Mouse (Mus musculus) forebrain, embryonic 10.5 days (tissue): ENCODE data around the gene Sox21. TPM values are rescaled to one million over a fixed set of nuclear protein-coding genes. Genes with fewer than 3 reads are reported as not detected.

ENCODE experiments used
- DNase-seq: peaks from one replicate; pipeline ENCODE4 v3.0.0-alpha.2; 2017; ENCODE audit warnings: low spot score; ENCODE audit errors: extremely low spot score
- H3K27ac ChIP-seq: fragments of 300-500 bp; sonication (generic); 2 replicates; pipeline ENCODE4 v1.5.1; 2016; ENCODE audit warnings: mild to moderate bottlenecking
- H3K27me3 ChIP-seq: fragments of 300-500 bp; sonication (generic); 2 replicates; pipeline ENCODE4 v1.6.1; 2016; ENCODE audit warnings: mild to moderate bottlenecking; ENCODE audit not compliant: poor library complexity, severe bottlenecking
- H3K36me3 ChIP-seq: fragments of 300-500 bp; sonication (generic); replicated peaks from 2 replicates; pipeline ENCODE4 v1.6.1; 2016; ENCODE audit warnings: mild to moderate bottlenecking, moderate library complexity
- H3K4me1 ChIP-seq: fragments of 300-500 bp; sonication (generic); 2 replicates; pipeline ENCODE4 v1.6.1; 2016
- H3K4me3 ChIP-seq: fragments of 300-500 bp; sonication (generic); 2 replicates; pipeline ENCODE4 v1.5.1; 2016; ENCODE audit warnings: mild to moderate bottlenecking, moderate library complexity
- H3K9me3 ChIP-seq: fragments of 300-500 bp; sonication (generic); 2 replicates; pipeline ENCODE4 v1.6.1; 2016; ENCODE audit warnings: mild to moderate bottlenecking, moderate library complexity
- WGBS: fragments of 180-500 bp; shearing (Covaris S2); methylation state at CpG from one replicate; pipeline ENCODE4 v1.1.7; 2016; 5-methylcytosine and 5-hydroxymethylcytosine counted together
- polyA plus RNA-seq: library from polyadenylated mRNA; unstranded; fragments of >200 nt; fragmentation: Nextera tagmentation; extraction: Ambion mirVana; gene quantifications from 2 replicates; pipeline ENCODE4 v1.2.1, GENCODE M21; 2016

Gene Sox21
- polyA plus RNA-seq, result 7.9 and 8.7 TPM in 2 replicates

GRCm38 (mm10) chr14:118236886-118237289 lies at the start of gene Sox21:
Sox21 (minus strand) TSS chr14:118237030.
- H3K9me3 ChIP-seq, result no peaks in the 10 kb centered on the region; the same call in 1 of the 2 replicates
- H3K36me3 ChIP-seq, result peaks cover 21% of the 10 kb centered on the region
- H3K27ac ChIP-seq, result peak within 1 kb of the TSS; percentile 97
- H3K4me3 ChIP-seq, result peak within 1 kb of the TSS; percentile 87
- DNase-seq, result peak; percentile 86
- under 1% methylated on average over 33 of the region's 34 CpGs for WGBS
- peaks cover 87% of the 10 kb centered on the region for H3K27me3 ChIP-seq
- peaks cover 62% of the 10 kb centered on the region for H3K4me1 ChIP-seq

GRCm38 (mm10) chr14:118286096-118286495 lies 49.3 kb upstream of the Sox21 start:
- 98% methylated on average over 2 of the region's 2 CpGs for WGBS
- DNase-seq, result no peak
- Histone ChIP-seq H3K9me3 (no peaks in the 10 kb centered on the region), H3K4me1 (no peaks in the 10 kb centered on the region), H3K4me3 (no peak overlapping the region), H3K36me3 (no peaks in the 10 kb centered on the region), H3K27me3 (no peaks in the 10 kb centered on the region), H3K27ac (no peak overlapping the region)

GRCm38 (mm10) chr14:118282917-118283316 lies 46.1 kb upstream of the Sox21 start:
- H3K36me3 ChIP-seq, result no peaks in the 10 kb centered on the region
- H3K27me3 ChIP-seq, result no peaks in the 10 kb centered on the region
- H3K4me1 ChIP-seq, result no peaks in the 10 kb centered on the region
- no peak for DNase-seq
- H3K9me3 ChIP-seq, result peaks cover 14% of the 10 kb centered on the region; the same call in 1 of the 2 replicates
- 86% methylated on average over 14 of the region's 14 CpGs for WGBS
- no peak overlapping the region for H3K4me3 ChIP-seq
- H3K27ac ChIP-seq, result no peak overlapping the region

GRCm38 (mm10) chr14:118282272-118282671 lies 45.4 kb upstream of the Sox21 start:
- no peaks in the 10 kb centered on the region for H3K36me3 ChIP-seq
- H3K27ac ChIP-seq, result no peak overlapping the region
- no peaks in the 10 kb centered on the region for H3K27me3 ChIP-seq
- WGBS, result 91% methylated on average over 3 of the region's 3 CpGs
- DNase-seq, result no peak
- no peak overlapping the region for H3K4me3 ChIP-seq
- H3K4me1 ChIP-seq, result no peaks in the 10 kb centered on the region
- peaks cover 14% of the 10 kb centered on the region; the same call in 1 of the 2 replicates for H3K9me3 ChIP-seq

GRCm38 (mm10) chr14:118277704-118278498 lies 41.1 kb upstream of the Sox21 start:
- Histone ChIP-seq H3K27ac (no peak overlapping the region), H3K4me3 (no peak overlapping the region)
- DNase-seq, result no peak

GRCm38 (mm10) chr14:118272594-118273555 lies 36.0 kb upstream of the Sox21 start:
- no peak for DNase-seq
- H3K4me3 ChIP-seq, result no peak overlapping the region
- H3K27ac ChIP-seq, result no peak overlapping the region
- WGBS, result 86% methylated on average over 6 of the region's 6 CpGs
- H3K9me3 ChIP-seq, result no peaks in the 10 kb centered on the region
- peaks cover 7% of the 10 kb centered on the region for H3K4me1 ChIP-seq
- H3K27me3 ChIP-seq, result no peaks in the 10 kb centered on the region
- H3K36me3 ChIP-seq, result no peaks in the 10 kb centered on the region

More at GRCm38 (mm10) chr14:118277704-118278498, 41.1 kb upstream of the Sox21 start:
- 83% methylated on average over 7 of the region's 7 CpGs for WGBS
- no peaks in the 10 kb centered on the region for H3K36me3 ChIP-seq
- peaks cover 7% of the 10 kb centered on the region for H3K4me1 ChIP-seq
- peaks cover 14% of the 10 kb centered on the region; the same call in 1 of the 2 replicates for H3K9me3 ChIP-seq
- no peaks in the 10 kb centered on the region for H3K27me3 ChIP-seq

GRCm38 (mm10) chr14:118268849-118269248 lies 32.0 kb upstream of the Sox21 start:
- no peaks in the 10 kb centered on the region for H3K36me3 ChIP-seq
- H3K4me3 ChIP-seq, result no peak overlapping the region
- no peak for DNase-seq
- H3K27ac ChIP-seq, result no peak overlapping the region
- no peaks in the 10 kb centered on the region for H3K27me3 ChIP-seq
- H3K4me1 ChIP-seq, result no peaks in the 10 kb centered on the region
- WGBS, result 90% methylated on average over 4 of the region's 4 CpGs
- H3K9me3 ChIP-seq, result no peaks in the 10 kb centered on the region

- Histone ChIP-seq H3K4me3 (no peak within 1 kb of the TSS), H3K36me3 (no peaks in the 10 kb centered on the region), H3K27me3 (no peaks in the 10 kb centered on the region), H3K27ac (no peak within 1 kb of the TSS), H3K4me1 (peaks cover 3% of the 10 kb centered on the region; the same call in 1 of the 2 replicates), H3K9me3 (no peaks in the 10 kb centered on the region)
- 95% methylated on average over 2 of the region's 2 CpGs for WGBS
- DNase-seq, result no peak
Observed at GRCm38 (mm10) chr14:118266660-118267059, 29.8 kb upstream of the Sox21 start, which contains the start of gene Gm9376. Gm9376 (plus strand) TSS chr14:118266960.

GRCm38 (mm10) chr14:118253381-118253780 lies 16.6 kb upstream of the Sox21 start:
- Histone ChIP-seq H3K27ac (no peak overlapping the region), H3K36me3 (peaks cover 3% of the 10 kb centered on the region; the same call in 1 of the 2 replicates), H3K4me1 (no peaks in the 10 kb centered on the region), H3K9me3 (peaks cover 11% of the 10 kb centered on the region), H3K27me3 (no peaks in the 10 kb centered on the region), H3K4me3 (no peak overlapping the region)
- WGBS, result 81% methylated on average over 6 of the region's 6 CpGs
- no peak for DNase-seq

GRCm38 (mm10) chr14:118241416-118241815 lies 4.6 kb upstream of the Sox21 start:
- WGBS, result 84% methylated on average over 2 of the region's 2 CpGs
- DNase-seq, result no peak
- peaks cover 32% of the 10 kb centered on the region for H3K4me1 ChIP-seq
- H3K9me3 ChIP-seq, result peaks cover 31% of the 10 kb centered on the region
- H3K27me3 ChIP-seq, result peaks cover 48% of the 10 kb centered on the region
- no peak overlapping the region for H3K27ac ChIP-seq
- H3K36me3 ChIP-seq, result peaks cover 9% of the 10 kb centered on the region; the same call in 1 of the 2 replicates
- no peak overlapping the region for H3K4me3 ChIP-seq

- Histone ChIP-seq H3K9me3 (peaks cover 21% of the 10 kb centered on the region), H3K36me3 (peaks cover 23% of the 10 kb centered on the region), H3K4me1 (peaks cover 52% of the 10 kb centered on the region), H3K4me3 (peak overlapping the region; percentile 7; the same call in 1 of the 2 replicates), H3K27ac (no peak overlapping the region), H3K27me3 (peaks cover 68% of the 10 kb centered on the region)
- DNase-seq, result no peak
- 11% methylated on average over 8 of the region's 8 CpGs for WGBS
Observed at GRCm38 (mm10) chr14:118239351-118239750, 2.5 kb upstream of the Sox21 start.

- DNase-seq, result no peak
Observed at GRCm38 (mm10) chr14:118237786-118238185, 956 bp upstream of the Sox21 start.

More at GRCm38 (mm10) chr14:118237786-118238185, 956 bp upstream of the Sox21 start:
- H3K36me3 ChIP-seq, result peaks cover 21% of the 10 kb centered on the region
- peaks cover 55% of the 10 kb centered on the region for H3K4me1 ChIP-seq
- WGBS, result 7% methylated on average over 6 of the region's 6 CpGs
- H3K27me3 ChIP-seq, result peaks cover 78% of the 10 kb centered on the region
- peak overlapping the region; percentile 87 for H3K4me3 ChIP-seq
- H3K27ac ChIP-seq, result peak overlapping the region; percentile 97
- peaks cover 5% of the 10 kb centered on the region for H3K9me3 ChIP-seq
